ENCODE assay signal across 24 mouse cellular contexts in genomic region chr19:53638727-53639126, GRCm38 (mm10). TPM values are rescaled to one million over a fixed set of nuclear protein-coding genes. Genes with fewer than 3 reads are reported as not detected.
DNase-seq lines count a peak whose midpoint lies in the region; ATAC-seq and TF ChIP-seq lines count a peak whose summit lies in the region.
"Had no signal": no experiment of that assay in that cellular context is flagged by ENCODE, and none has a peak within 500 bp of the region (broad histone marks: within the 10 kb centered on the region; RNA-seq: fewer than 3 reads in every experiment).

No protein-coding gene starts in this region.

- peaks cover 89% of the 10 kb centered on the region for H3K36me3 ChIP-seq in heart, embryonic 10.5 days
- peaks cover 47% of the 10 kb centered on the region for H3K36me3 ChIP-seq in kidney, postnatal 0 days (ENCODE audit: insufficient read depth, low read length)
- peaks cover 32% of the 10 kb centered on the region; the same call in 1 of the 2 replicates for H3K36me3 ChIP-seq in lung, postnatal 0 days (ENCODE audit: insufficient read depth, low read length)

- no peaks in the 10 kb centered on the region for H3K9me3 ChIP-seq in heart, embryonic 10.5 days
- H3K9me3 ChIP-seq in kidney, postnatal 0 days (replicated peaks; ENCODE audit: low read length): no peaks in the 10 kb centered on the region
- no peaks in the 10 kb centered on the region for H3K9me3 ChIP-seq in lung, postnatal 0 days (ENCODE audit: low read length)
- H3K9me3 ChIP-seq: forebrain, embryonic 10.5 days; hindbrain, embryonic 12.5 days; lung, embryonic 15.5 days; midbrain, embryonic 13.5 days had no signal

- no peak for TF ChIP-seq EP300 in lung, postnatal 0 days (IDR thresholded peaks at IDR 0.05)

- H3K4me1 ChIP-seq in heart, embryonic 10.5 days: no peaks in the 10 kb centered on the region
- no peaks in the 10 kb centered on the region for H3K4me1 ChIP-seq in kidney, postnatal 0 days (replicated peaks; ENCODE audit: insufficient read depth, low read length)
- no peaks in the 10 kb centered on the region for H3K4me1 ChIP-seq in lung, postnatal 0 days (ENCODE audit: insufficient read depth, low read depth, low read length)
- H3K4me1 ChIP-seq in lung, adult 2 months (ENCODE audit: control insufficient read depth, insufficient read depth, low read length): no peaks in the 10 kb centered on the region
- H3K4me1 ChIP-seq: forebrain, embryonic 10.5 days; hindbrain, embryonic 12.5 days; lung, embryonic 15.5 days; midbrain, embryonic 13.5 days had no signal

- 87% methylated on average over 8 of the region's 8 CpGs for WGBS in heart, embryonic 10.5 days
- 92% methylated on average over 8 of the region's 8 CpGs for WGBS in kidney, postnatal 0 days
- 82% methylated on average over 8 of the region's 8 CpGs for WGBS in lung, postnatal 0 days
- WGBS in lung, adult 2 months: 82% methylated on average over 8 of the region's 8 CpGs

- H3K9ac ChIP-seq in kidney, postnatal 0 days (ENCODE audit: low read depth, low read length): no peak overlapping the region
- no peak overlapping the region for H3K9ac ChIP-seq in lung, postnatal 0 days (replicated peaks; ENCODE audit: low read depth)
- H3K9ac ChIP-seq: hindbrain, embryonic 12.5 days; lung, embryonic 15.5 days; midbrain, embryonic 13.5 days had no signal

- no peak for TF ChIP-seq POLR2A in lung, adult 2 months (IDR thresholded peaks at IDR 0.05; ENCODE audit: borderline replicate concordance, extremely low read depth, low read depth, low read length)

- ATAC-seq in kidney, postnatal 0 days (replicated peaks; ENCODE audit: low FRiP score, low read depth): no peak
- ATAC-seq in lung, postnatal 0 days: no peak
- ATAC-seq in megakaryocyte progenitor cell, adult 5-6 weeks (replicated peaks; ENCODE audit: poor library complexity): 0 out of 2 replicates have a peak, but pooled peaks have one; percentile 23
- ATAC-seq: activated CD4-positive, CD25-positive, alpha-beta regulatory T cell, adult 4 months; forebrain, embryonic 16.5 days; midbrain, embryonic 13.5 days had no signal

- intact Hi-C loops in left cerebral cortex, postnatal 25 days (cut with DNase I): loop anchor here (5.0 kb wide), 1 partner anchor 36 kb away; the partner anchor contains the start of gene Smc3

- peak; percentile 37 for DNase-seq in heart, adult 11 months
- no peak for DNase-seq in heart, embryonic 10.5 days (ENCODE audit: low spot score)
- DNase-seq in kidney, postnatal 0 days (ENCODE audit: low spot score): no peak
- no peak for DNase-seq in kidney, adult 11 months
- peak; percentile 18 for DNase-seq in lung, postnatal 0 days (ENCODE audit: low spot score)
- no peak for DNase-seq in lung, adult 2 months
- no peak for DNase-seq in left cerebral cortex, postnatal 25 days (ENCODE audit: low spot score in 2 of 2)
- DNase-seq: adrenal gland, adult 8-10 months; cerebellum, adult 11-12 months; cerebellum, postnatal 14 days; gastrocnemius, postnatal 25 days; kidney, adult 8-10 months; kidney, postnatal 25 days; right cerebral cortex, postnatal 14 days; spleen, adult 18-20 months; thymus, postnatal 25 days had no signal

- no peaks in the 10 kb centered on the region for H3K27me3 ChIP-seq in heart, embryonic 10.5 days (ENCODE audit: insufficient read depth, poor library complexity, severe bottlenecking)
- no peaks in the 10 kb centered on the region for H3K27me3 ChIP-seq in kidney, postnatal 0 days (ENCODE audit: insufficient read depth, low read length)
- H3K27me3 ChIP-seq in lung, postnatal 0 days (replicated peaks; ENCODE audit: insufficient read depth, low read length): no peaks in the 10 kb centered on the region
- H3K27me3 ChIP-seq: hindbrain, embryonic 12.5 days; lung, embryonic 15.5 days; midbrain, embryonic 13.5 days had no signal

- no peak overlapping the region for H3K4me3 ChIP-seq in heart, embryonic 10.5 days
- no peak overlapping the region for H3K4me3 ChIP-seq in kidney, postnatal 0 days (replicated peaks; ENCODE audit: low read depth, low read length)
- H3K4me3 ChIP-seq in lung, postnatal 0 days (ENCODE audit: low read depth, low read length): no peak overlapping the region
- no peak overlapping the region for H3K4me3 ChIP-seq in lung, adult 2 months (replicated peaks; ENCODE audit: extremely low read depth, low read depth, low read length)
- H3K4me3 ChIP-seq: forebrain, embryonic 10.5 days; hindbrain, embryonic 12.5 days; lung, embryonic 15.5 days; midbrain, embryonic 13.5 days had no signal

- peak; percentile 32; the same call in 1 of the 2 replicates for TF ChIP-seq CTCF in kidney, postnatal 0 days (IDR thresholded peaks at IDR 0.05; ENCODE audit: low read depth)
- TF ChIP-seq CTCF in lung, postnatal 0 days (IDR thresholded peaks at IDR 0.05): no peak
- no peak for TF ChIP-seq CTCF in lung, adult 2 months (IDR thresholded peaks at IDR 0.05; ENCODE audit: insufficient read depth, low read length)

- no peak overlapping the region for H3K27ac ChIP-seq in heart, embryonic 10.5 days
- no peak overlapping the region for H3K27ac ChIP-seq in kidney, postnatal 0 days
- H3K27ac ChIP-seq in lung, postnatal 0 days (ENCODE audit: low read length): no peak overlapping the region
- H3K27ac ChIP-seq: forebrain, embryonic 10.5 days; hindbrain, embryonic 12.5 days; lung, embryonic 15.5 days; midbrain, embryonic 13.5 days had no signal

- H3K4me2 ChIP-seq in kidney, postnatal 0 days (ENCODE audit: low read length): no peak overlapping the region
- no peak overlapping the region for H3K4me2 ChIP-seq in lung, postnatal 0 days (replicated peaks; ENCODE audit: low read depth, low read length)
- H3K4me2 ChIP-seq: heart, embryonic 11.5 days; hindbrain, embryonic 12.5 days; lung, embryonic 15.5 days; midbrain, embryonic 13.5 days had no signal

RNA-seq across cellular contexts. Expression of gene Rbm20, which starts 38.4 kb away (rescaled TPM):
- 18.3 and 34.7 TPM in 2 replicates for polyA plus RNA-seq in heart, embryonic 10.5 days (2016; fragmentation: Nextera tagmentation; extraction: Ambion mirVana)
- polyA plus RNA-seq in kidney, postnatal 0 days (2015; fragmentation: Nextera tagmentation; extraction: Ambion mirVana): 2.5 and 2.8 TPM in 2 replicates
- polyA plus RNA-seq in lung, postnatal 0 days (2015; fragmentation: Nextera tagmentation; extraction: Ambion mirVana): 0.51 and 0.58 TPM in 2 replicates
- 2.5 and 3.8 TPM in 2 replicates for polyA plus RNA-seq in lung, adult 2 months (2012; rRNA removed)
- 0.05 TPM in 1 of 2 replicates, not detected in the other for total RNA-seq in megakaryocyte progenitor cell, adult 5-6 weeks (2015)
- 0.03 and 0.17 TPM in 2 replicates for total RNA-seq in megakaryocyte progenitor cell, adult 5-6 weeks (2017)
- total RNA-seq in left cerebral cortex, postnatal 25 days (2021): 1 to 10 TPM; 4.1 to 4.9 TPM

RNA-seq across cellular contexts. Expression of gene Smc3, which starts 38.5 kb away (rescaled TPM):
- 47.0 and 64.8 TPM in 2 replicates for polyA plus RNA-seq in heart, embryonic 10.5 days (2016; fragmentation: Nextera tagmentation; extraction: Ambion mirVana)
- 49.8 and 53.8 TPM in 2 replicates for polyA plus RNA-seq in kidney, postnatal 0 days (2015; fragmentation: Nextera tagmentation; extraction: Ambion mirVana)
- polyA plus RNA-seq in lung, postnatal 0 days (2015; fragmentation: Nextera tagmentation; extraction: Ambion mirVana): 32.8 and 34.8 TPM in 2 replicates
- polyA plus RNA-seq in lung, adult 2 months (2012; rRNA removed): 3.4 and 5.3 TPM in 2 replicates
- 131 and 140 TPM in 2 replicates for total RNA-seq in megakaryocyte progenitor cell, adult 5-6 weeks (2015)
- total RNA-seq in megakaryocyte progenitor cell, adult 5-6 weeks (2017): 109 and 155 TPM in 2 replicates
- 10 to 100 TPM; 35.0 to 37.1 TPM for total RNA-seq in left cerebral cortex, postnatal 25 days (2021)

RNA-seq across cellular contexts. Expression of gene Nutf2-ps1, which starts 49.9 kb away (rescaled TPM):
- 373 and 457 TPM in 2 replicates for polyA plus RNA-seq in heart, embryonic 10.5 days (2016; fragmentation: Nextera tagmentation; extraction: Ambion mirVana)
- polyA plus RNA-seq in kidney, postnatal 0 days (2015; fragmentation: Nextera tagmentation; extraction: Ambion mirVana): 287 TPM in 2 replicates
- 121 and 134 TPM in 2 replicates for polyA plus RNA-seq in lung, postnatal 0 days (2015; fragmentation: Nextera tagmentation; extraction: Ambion mirVana)
- 74.5 and 92.3 TPM in 2 replicates for polyA plus RNA-seq in lung, adult 2 months (2012; rRNA removed)
- total RNA-seq in megakaryocyte progenitor cell, adult 5-6 weeks (2015): 60.9 and 62.8 TPM in 2 replicates
- total RNA-seq in megakaryocyte progenitor cell, adult 5-6 weeks (2017): 141 and 174 TPM in 2 replicates
- total RNA-seq in left cerebral cortex, postnatal 25 days (2021): 10 to 100 TPM; 42.7 to 54.4 TPM

Comparison
In these comparisons a context has a peak if more than half of its experiments do, and no peak if none do; other contexts are left out.
1. DNase-seq: peak in heart, adult 11 months (single experiment) and lung, postnatal 0 days (single experiment); none in heart, embryonic 10.5 days (single experiment), kidney, postnatal 0 days (single experiment), kidney, adult 11 months (single experiment), lung, adult 2 months (single experiment) and left cerebral cortex, postnatal 25 days (0 of 2).